In genomic region chr16:30973416-30973815, GRCm38 (mm10) we compare ENCODE assay signal across 8 mouse cellular contexts.
DNase-seq lines count a peak whose midpoint lies in the region; ATAC-seq and TF ChIP-seq lines count a peak whose summit lies in the region.

No protein-coding gene starts in this region.

- 58% methylated on average over 6 of the region's 6 CpGs for WGBS in forebrain, embryonic 14.5 days
- 50% methylated on average over 6 of the region's 6 CpGs for WGBS in forebrain, embryonic 16.5 days
- 26% methylated on average over 6 of the region's 6 CpGs for WGBS in lung, adult 2 months

- H3K4me2 ChIP-seq in forebrain, embryonic 14.5 days (ENCODE audit: low read length): no peak overlapping the region
- H3K4me2 ChIP-seq in forebrain, embryonic 16.5 days (ENCODE audit: low read length): no peak overlapping the region

- peak overlapping the region; percentile 32; the same call in 1 of the 2 replicates for H3K9ac ChIP-seq in forebrain, embryonic 14.5 days (ENCODE audit: low read length)
- no peak overlapping the region for H3K9ac ChIP-seq in forebrain, embryonic 16.5 days (replicated peaks; ENCODE audit: low read depth, low read length)

- no peak overlapping the region for H3K4me3 ChIP-seq in forebrain, embryonic 14.5 days (ENCODE audit: low read depth, low read length)
- no peak overlapping the region for H3K4me3 ChIP-seq in forebrain, embryonic 16.5 days (replicated peaks; ENCODE audit: low read length)
- H3K4me3 ChIP-seq in lung, adult 2 months (replicated peaks; ENCODE audit: extremely low read depth, low read depth, low read length): no peak overlapping the region

- H3K9me3 ChIP-seq in forebrain, embryonic 14.5 days (replicated peaks; ENCODE audit: control insufficient read depth, low read length): no peaks in the 10 kb centered on the region
- H3K9me3 ChIP-seq in forebrain, embryonic 16.5 days (ENCODE audit: control insufficient read depth, low read length): no peaks in the 10 kb centered on the region

- no peak for TF ChIP-seq CTCF in lung, adult 2 months (IDR thresholded peaks at IDR 0.05; ENCODE audit: insufficient read depth, low read length)

- no peaks in the 10 kb centered on the region for H3K27me3 ChIP-seq in forebrain, embryonic 14.5 days (replicated peaks; ENCODE audit: control insufficient read depth, insufficient read depth, low read length)
- no peaks in the 10 kb centered on the region for H3K27me3 ChIP-seq in forebrain, embryonic 16.5 days (replicated peaks; ENCODE audit: control insufficient read depth, insufficient read depth, low read length)

- no peaks in the 10 kb centered on the region for H3K36me3 ChIP-seq in forebrain, embryonic 14.5 days (ENCODE audit: control insufficient read depth, insufficient read depth, low read length)
- no peaks in the 10 kb centered on the region for H3K36me3 ChIP-seq in forebrain, embryonic 16.5 days (ENCODE audit: control insufficient read depth, insufficient read depth)

- no peak for DNase-seq in forebrain, embryonic 14.5 days (ENCODE audit: low spot score)
- DNase-seq in adrenal gland, adult 2 months: peak; percentile 74
- peak; percentile 84 for DNase-seq in heart, postnatal 4 days
- DNase-seq in lung, adult 2 months: peak; percentile 75
- DNase-seq in spleen, adult 12 weeks (ENCODE audit: low spot score): no peak
- no peak for DNase-seq in thymus, postnatal 36 days
- DNase-seq in layer of hippocampus, adult 9-10 months (ENCODE audit: low spot score): no peak

- TF ChIP-seq POLR2A in lung, adult 2 months (IDR thresholded peaks at IDR 0.05; ENCODE audit: borderline replicate concordance, extremely low read depth, low read depth, low read length): no peak

- ATAC-seq in forebrain, embryonic 14.5 days: no peak
- ATAC-seq in forebrain, embryonic 16.5 days: no peak

- H3K27ac ChIP-seq in forebrain, embryonic 14.5 days (ENCODE audit: low read depth, low read length): no peak overlapping the region
- no peak overlapping the region for H3K27ac ChIP-seq in forebrain, embryonic 16.5 days (ENCODE audit: low read length)

- H3K4me1 ChIP-seq in forebrain, embryonic 14.5 days (ENCODE audit: control insufficient read depth, insufficient read depth, low read length): peaks cover 6% of the 10 kb centered on the region; the same call in 1 of the 2 replicates
- peaks cover 7% of the 10 kb centered on the region; the same call in 1 of the 2 replicates for H3K4me1 ChIP-seq in forebrain, embryonic 16.5 days (replicated peaks; ENCODE audit: control insufficient read depth, insufficient read depth, low read length)
- peaks cover 25% of the 10 kb centered on the region for H3K4me1 ChIP-seq in lung, adult 2 months (ENCODE audit: control insufficient read depth, insufficient read depth, low read length)

Comparison
In these comparisons a context has a peak if more than half of its experiments do, and no peak if none do; other contexts are left out.
1. DNase-seq: peak in adrenal gland, adult 2 months (single experiment), heart, postnatal 4 days (single experiment) and lung, adult 2 months (single experiment); none in forebrain, embryonic 14.5 days (single experiment), spleen, adult 12 weeks (single experiment), thymus, postnatal 36 days (0 of 2) and layer of hippocampus, adult 9-10 months (single experiment).